Mouse (Mus musculus): ENCODE data around the gene Rnf182.

Gene Rnf182

DNA sequence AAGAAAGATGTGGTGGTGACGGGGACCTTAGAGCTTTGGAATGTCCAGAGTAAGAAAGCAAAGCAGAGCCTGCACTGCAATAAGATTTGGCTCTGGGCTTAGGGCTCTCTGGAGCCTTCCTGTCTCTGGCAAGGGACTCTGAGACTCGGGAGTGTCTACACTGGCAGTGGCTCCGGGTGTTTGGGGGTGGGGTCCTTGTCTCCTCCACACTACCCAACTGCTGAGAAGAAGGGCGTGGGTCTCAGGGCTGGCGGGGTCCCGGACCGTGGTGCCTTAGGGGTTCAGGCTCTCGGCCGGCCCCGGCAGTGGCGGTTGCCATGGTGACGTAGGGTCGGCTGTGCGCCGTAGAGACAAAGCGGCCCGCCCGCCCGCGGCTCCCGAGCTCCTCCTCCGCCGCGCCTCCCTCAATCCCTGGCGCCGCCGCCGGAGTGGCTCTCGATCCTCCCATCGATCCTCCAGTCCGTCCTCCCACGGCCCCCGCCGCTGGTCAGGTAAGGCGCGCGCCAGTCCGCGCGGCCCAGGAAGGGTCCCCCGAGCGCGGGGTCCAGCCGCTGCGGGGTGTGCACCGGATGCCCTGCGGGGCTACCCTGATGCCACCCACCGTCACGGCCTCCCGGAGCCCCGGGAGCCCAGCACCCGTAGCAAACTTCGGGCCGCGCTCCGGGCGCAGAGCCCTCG, at the start of gene Rnf182:
TSS of gene Rnf182 (plus strand) at position 134 of the 678 bp plus-strand sequence.
- DNase-seq (ENCODE audit: low spot score), result peak; percentile 68

GRCm38 (mm10) chr13:43566184-43566583, 49.3 kb upstream of the Rnf182 start:
- no peak for DNase-seq (ENCODE audit: low spot score)

DNA sequence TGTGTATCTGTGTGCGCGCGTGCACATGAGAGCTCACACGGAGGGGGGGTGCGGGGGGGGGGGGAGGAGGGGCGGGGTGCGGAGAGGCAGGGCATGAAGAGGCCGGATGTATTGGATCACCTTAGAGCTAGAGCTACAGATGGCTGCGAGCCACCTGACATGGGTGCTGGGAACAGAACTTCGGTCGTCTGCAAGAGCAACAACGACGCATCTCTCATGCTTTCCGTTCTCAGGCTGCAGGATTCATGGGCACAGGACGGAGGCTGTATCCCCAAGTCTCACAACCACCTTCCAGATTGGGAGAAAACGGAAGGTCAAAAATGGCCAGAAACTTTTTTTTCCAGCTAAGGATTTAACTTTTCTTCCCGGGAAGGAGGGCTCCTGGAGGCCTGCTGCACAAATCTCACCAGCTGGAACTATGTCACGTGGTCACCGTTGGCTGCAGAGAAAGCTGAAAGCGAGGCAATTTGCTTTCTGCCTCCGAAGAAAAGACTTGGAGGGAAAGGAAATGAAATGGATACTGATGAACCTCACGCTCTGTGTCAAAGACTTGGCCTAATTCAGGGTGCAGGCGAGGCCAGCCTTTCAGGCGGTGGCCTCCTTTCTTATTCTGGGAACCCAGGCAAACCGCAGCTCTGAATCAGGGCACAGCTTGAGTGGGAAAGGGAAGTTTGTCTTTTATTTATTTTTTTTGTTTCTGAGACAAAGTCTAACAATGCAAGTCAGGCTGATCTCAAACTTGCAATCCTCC, 48.2 kb upstream of the Rnf182 start:
- DNase-seq (ENCODE audit: low spot score), result no peak

- DNase-seq (ENCODE audit: low spot score), result no peak
Measured at GRCm38 (mm10) chr13:43573979-43574378, 41.5 kb upstream of the Rnf182 start.

DNA sequence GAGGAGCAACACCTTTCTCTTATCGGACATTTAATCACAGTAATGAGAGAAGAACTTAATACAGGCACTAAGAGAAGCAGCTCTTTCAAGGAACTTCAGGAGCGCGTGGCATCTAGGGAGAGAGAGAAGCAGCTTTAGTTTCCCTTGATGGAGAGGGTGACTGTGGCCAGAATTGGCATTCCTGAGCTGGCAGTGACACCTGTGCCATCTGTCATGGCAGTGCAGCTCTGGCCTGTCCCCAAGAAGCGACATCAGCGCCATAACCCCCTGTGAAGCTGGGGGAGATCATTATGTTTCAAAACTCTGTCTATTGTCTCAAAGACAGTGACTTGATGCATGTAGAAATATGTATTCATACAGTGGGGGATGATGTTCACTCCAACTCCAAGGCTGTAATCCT, 40.1 kb upstream of the Rnf182 start:
- DNase-seq (ENCODE audit: low spot score), result no peak

DNA sequence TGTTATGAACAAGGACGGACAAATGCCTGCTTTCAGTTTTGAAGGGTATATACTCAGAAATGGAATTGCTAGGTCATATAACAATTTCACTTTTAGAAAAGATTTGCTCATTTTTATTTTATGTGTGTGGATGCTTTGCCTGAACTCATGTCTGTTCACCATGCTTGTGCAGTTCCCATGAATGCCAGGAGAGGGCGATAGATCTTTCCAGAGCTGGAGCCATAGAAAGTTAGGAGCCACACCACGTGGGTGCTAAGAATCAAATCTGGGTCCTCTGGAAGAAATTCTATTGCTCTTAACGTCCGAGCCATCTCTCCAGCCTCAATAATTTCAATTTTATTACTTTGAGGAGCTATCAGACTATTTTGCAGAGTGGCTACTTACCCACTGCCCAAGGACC, 38.3 kb upstream of the Rnf182 start:
- DNase-seq (ENCODE audit: low spot score), result no peak

DNA sequence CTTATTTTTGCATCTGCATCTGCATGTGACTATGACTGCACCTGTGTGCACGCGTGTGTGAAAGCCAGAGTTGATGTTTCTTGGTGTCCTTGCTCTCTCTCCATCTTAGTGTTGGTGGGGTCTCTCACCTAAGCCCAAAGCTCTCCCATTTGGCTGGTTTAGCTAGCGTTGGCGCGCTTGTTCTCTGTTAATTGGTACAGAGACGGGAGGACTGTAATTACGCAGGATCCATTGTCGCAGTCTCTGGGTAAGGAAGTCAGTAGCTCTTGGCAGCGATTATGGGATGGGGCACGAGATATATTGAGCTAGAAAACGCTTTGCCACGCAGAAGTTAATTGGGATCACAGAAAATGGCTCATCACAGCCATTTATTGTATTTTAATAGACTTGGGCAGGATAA, 37.7 kb upstream of the Rnf182 start:
- no peak for DNase-seq (ENCODE audit: low spot score)

DNA sequence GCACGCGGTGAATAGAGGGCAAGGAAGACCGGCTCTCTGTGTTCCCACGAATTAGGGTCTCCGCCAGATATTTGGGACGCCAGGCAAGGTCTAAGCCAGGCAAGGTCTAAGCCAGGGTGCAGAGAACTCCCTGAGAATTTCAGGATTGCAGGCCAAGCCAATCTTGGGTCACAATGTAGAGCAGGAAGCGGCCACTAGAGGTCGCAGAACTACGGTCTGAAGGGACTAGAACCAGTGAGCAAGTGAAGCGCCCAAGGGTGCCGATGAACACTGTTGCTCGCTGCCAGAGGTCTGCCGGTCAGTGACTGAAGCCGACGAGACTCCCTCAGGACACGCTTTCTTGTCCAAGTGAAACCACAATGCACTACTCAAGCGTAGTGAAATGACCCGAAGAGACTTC, 35.8 kb upstream of the Rnf182 start:
- peak; percentile 49 for DNase-seq (ENCODE audit: low spot score)

- no peak for DNase-seq (ENCODE audit: low spot score)
Measured at GRCm38 (mm10) chr13:43580661-43581060, 34.8 kb upstream of the Rnf182 start.

GRCm38 (mm10) chr13:43582961-43583360, 32.5 kb upstream of the Rnf182 start:
- DNase-seq (ENCODE audit: low spot score), result no peak

- DNase-seq (ENCODE audit: low spot score), result no peak
Measured at GRCm38 (mm10) chr13:43583504-43583903, 32.0 kb upstream of the Rnf182 start.

GRCm38 (mm10) chr13:43585335-43585734, 30.2 kb upstream of the Rnf182 start:
- DNase-seq (ENCODE audit: low spot score), result no peak

GRCm38 (mm10) chr13:43586966-43587365, 28.5 kb upstream of the Rnf182 start:
- DNase-seq (ENCODE audit: low spot score), result no peak

DNA sequence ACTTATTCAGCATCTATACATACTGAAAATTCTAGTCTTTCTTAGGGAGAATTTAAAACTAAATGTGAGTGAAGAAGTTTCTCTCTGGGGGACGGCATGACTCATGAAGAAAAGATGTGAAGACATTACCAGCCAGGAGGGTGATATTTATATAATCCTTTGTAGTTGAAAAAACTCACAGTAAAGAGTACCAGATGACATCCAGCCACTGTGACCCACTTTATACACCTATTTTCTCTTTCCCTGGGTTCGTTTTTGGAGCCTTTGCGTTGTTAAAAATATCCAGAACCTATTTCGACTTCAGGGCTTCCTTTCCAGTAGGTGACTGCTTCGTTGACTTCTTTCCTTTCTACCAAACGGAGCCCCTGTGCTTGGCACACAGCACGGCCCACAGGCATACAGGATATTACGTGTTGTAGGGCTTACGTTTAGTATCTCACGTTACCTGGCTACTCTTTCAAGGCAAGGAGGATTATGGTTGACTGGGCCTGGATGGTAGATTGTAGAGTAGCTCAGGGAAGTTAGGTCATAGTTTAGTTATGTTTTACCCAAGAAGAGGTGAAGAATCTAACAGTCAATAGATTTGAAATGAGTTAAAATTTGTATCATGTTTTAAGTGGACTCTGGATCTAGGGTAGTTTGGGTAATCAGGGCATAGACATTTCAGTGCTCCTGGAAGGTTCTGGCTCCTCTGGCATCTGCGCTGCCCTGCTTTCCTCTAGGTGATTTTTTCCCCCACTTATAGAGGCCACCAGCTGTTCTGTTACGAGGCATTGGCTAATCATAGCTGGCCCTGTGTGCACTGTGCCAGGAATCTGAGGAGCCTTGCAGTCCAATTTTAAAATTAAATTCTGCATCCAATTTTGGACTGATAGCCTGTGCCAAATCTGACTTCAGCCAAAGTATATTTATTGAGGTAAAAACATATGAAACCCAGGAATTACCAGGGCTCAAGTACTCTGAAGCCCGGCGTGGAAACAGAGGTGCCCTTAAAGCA, 27.4 kb upstream of the Rnf182 start:
- DNase-seq (ENCODE audit: low spot score), result no peak

- no peak for DNase-seq (ENCODE audit: low spot score)
Measured at GRCm38 (mm10) chr13:43591828-43592680, 23.5 kb upstream of the Rnf182 start.

DNA sequence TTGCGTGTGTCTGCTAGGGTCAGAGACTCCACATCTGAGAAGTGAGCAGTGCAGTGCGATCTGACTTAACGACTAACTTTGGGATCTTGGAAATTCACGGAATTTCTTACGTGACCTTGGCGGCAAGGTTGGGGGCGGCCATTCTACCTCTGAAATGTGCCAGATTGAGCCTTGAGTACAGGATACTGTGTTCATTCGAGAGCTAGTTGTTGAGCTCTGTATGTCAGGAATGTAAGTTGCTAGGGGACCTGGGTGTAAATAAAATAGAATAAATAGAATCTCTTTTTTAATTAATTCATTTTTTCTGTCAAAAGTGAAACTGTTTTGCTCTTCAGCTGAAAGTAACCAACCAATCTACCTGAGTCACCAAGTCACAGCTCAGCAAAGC, 22.8 kb upstream of the Rnf182 start:
- no peak for DNase-seq (ENCODE audit: low spot score)

DNA sequence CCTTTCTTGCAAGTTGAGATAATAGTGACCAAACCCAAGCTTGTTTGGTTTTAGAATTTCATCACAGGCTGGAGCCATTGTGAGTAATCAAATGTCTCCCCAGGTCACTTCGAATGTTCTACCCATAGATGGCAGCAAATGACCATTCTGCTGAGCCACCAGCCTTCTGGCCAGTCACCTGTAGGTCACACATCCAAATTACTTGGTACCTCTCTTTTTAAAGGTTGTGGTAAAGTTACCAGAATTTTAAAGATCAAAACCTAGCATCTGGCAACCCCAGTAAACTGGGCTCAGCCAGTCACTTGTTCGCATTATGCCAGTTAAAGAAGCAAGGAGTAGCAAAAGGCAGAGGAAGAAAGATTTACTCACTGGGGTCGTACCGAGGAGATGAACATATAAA, 19.6 kb upstream of the Rnf182 start:
- peak; percentile 46 for DNase-seq (ENCODE audit: low spot score)

DNA sequence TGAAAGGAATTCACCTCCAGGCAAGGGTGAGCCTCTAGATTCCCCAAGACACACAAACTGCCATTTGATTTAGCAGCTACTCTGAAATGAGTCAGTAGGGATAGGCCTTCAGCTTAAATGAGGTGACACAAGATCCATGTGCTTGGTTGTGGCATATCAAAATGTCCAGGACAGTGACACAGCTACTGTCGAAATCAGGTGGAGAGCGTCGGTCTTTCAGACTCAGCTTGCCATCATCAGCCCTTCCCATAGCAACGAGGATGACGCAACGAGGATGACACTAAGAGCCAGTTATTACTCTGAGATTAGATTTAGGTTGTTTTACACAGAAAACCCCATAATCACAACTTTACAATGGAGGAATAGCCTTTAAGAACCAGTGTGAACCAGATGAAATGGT, 14.5 kb upstream of the Rnf182 start:
- no peak for DNase-seq (ENCODE audit: low spot score)

DNA sequence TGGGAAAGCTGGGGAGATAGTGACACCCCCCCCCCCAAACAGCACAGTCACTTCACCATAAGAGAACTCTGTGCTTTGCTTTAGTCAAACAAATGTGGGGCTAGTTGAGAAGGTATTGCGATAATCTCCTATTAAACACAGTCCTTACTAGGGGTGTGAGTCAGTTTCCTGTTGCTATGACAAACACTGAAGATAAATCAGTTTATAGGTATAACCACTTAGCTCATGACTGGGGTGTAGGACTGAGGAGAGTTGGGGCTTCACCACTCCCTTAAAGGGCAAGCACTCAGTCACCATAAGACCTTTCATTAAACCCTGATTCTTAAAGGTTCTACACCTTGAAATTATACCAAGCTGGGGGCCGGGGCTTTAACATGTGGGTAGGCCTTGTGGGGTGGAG, 13.1 kb upstream of the Rnf182 start:
- DNase-seq (ENCODE audit: low spot score), result no peak

DNA sequence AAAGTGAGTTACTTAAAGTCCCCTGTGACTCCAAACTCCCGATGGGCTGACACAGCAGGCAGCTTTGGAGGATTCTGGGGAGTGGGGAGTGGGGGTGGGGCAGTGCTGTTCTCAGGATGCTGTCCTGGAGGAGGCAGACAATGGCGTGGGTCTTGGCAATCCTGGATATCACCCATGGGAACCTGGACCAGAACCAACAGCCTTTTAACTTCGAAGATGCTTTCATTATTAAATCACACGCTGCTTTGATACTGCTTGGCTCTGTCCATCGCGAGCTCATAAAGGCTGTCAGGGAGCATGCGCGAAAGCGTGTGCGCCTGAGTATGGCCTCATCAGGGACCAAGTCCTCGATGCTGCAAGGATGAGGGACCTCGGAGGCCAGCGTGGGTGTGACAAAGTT, 12.5 kb upstream of the Rnf182 start:
- DNase-seq (ENCODE audit: low spot score), result no peak

DNA sequence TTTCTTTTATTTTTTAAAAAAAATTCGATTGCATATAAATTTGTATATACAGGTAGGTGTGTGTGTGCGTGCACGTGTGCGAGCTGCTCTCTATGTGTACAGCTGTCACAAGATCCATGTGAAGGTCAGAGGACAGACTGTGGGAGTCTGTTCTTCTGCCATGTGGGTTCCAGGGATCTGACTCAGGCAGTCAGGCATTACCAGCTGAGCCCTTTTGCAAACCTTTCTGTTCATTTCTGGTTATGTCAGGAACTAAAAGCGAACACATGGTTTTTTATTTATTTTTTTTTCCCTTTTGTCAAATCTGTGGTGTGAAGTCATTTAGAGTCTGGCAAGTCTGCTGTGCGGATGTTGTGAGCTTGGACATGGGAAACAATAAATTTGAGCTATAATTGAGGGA, 6.7 kb upstream of the Rnf182 start:
- DNase-seq (ENCODE audit: low spot score), result no peak

GRCm38 (mm10) chr13:43612040-43612439, 3.5 kb upstream of the Rnf182 start:
- DNase-seq (ENCODE audit: low spot score), result no peak
